Mouse (Mus musculus): Measurements from ENCODE around the gene Chmp3.

Gene Chmp3

DNA sequence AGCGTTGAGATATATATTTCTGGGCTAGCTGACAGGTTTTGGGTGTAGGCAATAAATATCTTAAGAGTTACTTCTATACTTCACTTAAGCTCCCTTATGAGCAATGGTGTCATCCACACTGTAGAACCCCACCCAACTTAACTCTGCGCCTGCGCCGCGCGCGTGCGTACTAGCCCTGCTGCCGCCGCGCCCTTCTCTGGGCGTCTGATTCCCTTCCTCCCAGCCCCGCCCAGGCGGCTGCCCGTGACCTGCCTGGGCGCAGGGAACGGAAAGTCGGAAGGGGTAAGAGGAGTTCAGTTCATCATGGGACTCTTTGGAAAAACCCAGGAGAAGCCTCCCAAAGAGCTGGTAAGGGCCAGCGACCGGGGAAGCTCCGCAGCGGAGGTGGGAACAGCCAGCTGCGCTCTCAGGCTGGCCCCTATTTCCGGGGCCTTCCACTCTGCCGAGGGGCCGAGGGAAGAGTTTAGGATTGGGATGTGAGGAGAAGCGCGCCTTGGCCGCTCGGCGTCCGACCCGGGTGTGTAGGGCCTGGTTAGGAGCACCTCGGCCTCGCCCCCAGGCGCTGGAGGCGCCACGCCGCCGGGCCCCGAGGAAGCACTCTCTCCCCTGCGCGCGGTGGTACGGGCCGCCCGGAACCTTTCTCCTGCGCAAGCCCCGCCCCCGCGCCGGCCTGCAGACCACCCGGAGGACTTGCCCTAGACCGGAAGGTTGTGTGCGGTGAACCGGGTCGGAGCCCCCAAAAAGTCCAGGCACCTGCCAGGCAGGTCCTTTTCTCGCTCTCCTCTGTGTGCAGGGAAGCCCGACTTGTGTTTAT is at the start of gene Chmp3:
TSS of gene Chmp3 (plus strand) at position 112 of the 814 bp plus-strand sequence.
- peak; percentile 97 for DNase-seq

DNA sequence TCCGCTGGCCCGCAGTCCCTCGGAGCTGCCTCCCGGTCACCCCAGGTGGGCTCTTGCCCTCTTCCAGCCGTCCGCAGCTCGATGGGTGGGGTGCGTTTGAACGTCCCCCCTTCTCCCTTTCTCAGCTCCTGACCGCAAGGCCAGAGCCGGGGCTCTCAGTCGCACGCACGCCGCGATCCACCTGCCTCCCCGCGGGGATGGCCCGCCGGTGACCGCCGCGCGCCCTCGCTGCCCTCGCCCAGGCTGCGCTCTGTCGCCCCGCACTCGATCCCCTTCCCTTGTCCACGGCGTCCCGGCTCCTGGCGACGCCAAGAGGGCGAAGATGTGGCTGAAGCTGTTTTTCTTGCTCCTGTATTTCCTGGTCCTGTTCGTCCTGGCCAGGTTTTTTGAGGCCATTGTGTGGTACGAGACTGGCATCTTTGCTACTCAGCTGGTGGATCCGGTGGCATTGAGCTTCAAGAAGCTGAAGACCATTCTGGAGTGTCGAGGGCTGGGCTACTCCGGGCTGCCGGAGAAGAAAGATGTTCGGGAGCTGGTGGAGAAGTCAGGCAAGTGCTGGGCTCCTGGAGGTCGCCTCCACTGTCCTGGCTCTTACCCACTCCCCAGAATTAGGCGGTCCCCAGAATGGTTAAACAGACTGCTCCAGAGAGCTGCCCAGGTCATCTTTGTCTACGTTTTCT is 49.1 kb upstream of the Chmp3 start:
- peak; percentile 55 for DNase-seq

GRCm38 (mm10) chr6:71500575-71500974 is 43.0 kb upstream of the Chmp3 start:
- DNase-seq, result no peak

GRCm38 (mm10) chr6:71503001-71503400 is 40.6 kb upstream of the Chmp3 start:
- no peak for DNase-seq

- DNase-seq, result no peak
Measured at GRCm38 (mm10) chr6:71503670-71504069, 39.9 kb upstream of the Chmp3 start.

GRCm38 (mm10) chr6:71504091-71504490 is 39.5 kb upstream of the Chmp3 start:
- DNase-seq, result peak; percentile 28

DNA sequence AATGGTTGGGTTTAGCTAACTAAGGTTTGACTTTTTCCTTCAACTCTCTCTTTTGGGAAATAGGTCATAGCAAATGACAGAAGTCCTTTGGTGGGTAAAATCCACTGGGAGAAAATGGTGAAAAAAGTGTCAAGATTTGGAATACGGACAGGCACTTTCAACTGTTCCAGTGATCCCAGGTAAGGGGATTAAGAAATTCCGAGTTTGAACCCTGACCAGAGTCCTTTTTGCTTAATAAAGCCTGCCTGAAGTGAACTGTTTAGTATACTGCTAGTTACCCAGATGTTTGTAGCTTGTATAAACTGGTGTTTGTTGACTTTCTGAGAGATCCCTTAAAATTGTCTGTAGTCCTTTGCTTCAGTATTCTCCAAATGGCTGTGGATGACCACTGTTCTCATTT is 37.9 kb upstream of the Chmp3 start:
- DNase-seq, result no peak

DNA sequence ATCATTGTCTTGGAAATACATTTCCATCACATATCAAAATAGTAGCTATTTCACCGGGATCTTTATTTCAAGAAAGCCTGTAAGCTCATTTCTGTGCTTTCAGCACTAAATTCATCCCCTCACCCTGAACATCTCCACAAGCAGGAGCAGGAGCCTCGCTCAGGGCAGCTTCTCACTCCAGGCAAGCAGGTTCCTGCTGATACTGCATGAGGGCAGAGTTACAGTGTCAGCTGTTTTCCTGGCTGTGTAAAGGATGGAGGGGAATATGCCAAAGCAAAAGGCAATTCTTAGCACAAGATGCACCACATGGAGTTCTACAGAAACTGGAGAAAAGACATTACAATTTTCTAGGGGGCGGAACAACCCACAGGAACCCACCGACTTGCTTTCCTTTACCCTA is 24.1 kb upstream of the Chmp3 start:
- DNase-seq, result no peak

- DNase-seq, result no peak
Measured at GRCm38 (mm10) chr6:71525556-71525955, 18.0 kb upstream of the Chmp3 start.

DNA sequence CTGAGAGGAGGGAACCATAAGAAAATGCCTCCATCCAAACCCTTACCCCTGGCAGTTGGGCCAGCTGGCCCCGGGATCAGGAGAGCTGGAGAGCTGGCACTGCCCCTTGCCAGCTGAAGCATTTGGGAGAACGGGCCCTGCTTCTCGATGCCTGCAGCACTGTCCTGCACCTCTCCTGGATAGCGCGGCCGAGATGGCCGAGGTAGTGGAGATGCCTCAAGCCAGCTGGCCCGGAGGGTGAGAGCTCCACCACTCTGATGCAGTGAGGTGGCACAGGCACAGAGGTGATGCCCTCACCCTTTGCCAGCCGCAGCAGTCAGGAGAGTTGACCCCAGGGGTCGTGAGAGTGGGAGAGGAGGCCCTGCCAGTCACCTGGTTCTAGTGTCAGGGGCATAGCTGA is 16.5 kb upstream of the Chmp3 start:
- DNase-seq, result no peak

- DNase-seq, result no peak
Measured at GRCm38 (mm10) chr6:71527826-71528225, 15.8 kb upstream of the Chmp3 start.

DNA sequence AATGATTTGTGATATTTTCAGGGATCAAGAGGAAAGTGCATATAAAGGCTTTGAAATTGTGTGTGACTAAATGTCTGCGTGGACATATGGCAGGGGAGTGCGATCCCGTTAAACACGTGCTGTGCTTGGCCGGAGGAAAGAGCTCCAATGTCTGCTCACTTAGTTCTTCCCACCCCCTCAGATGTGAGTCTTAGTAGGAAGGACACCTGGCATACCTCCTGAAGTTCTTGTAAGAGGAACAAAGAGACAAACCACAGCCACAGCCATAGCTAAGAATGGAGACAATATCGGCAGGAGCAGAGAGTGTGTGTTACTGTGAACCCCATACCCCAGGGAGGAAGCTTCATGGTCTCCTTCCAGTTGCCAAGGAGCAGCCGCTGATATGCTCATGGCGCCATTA is 13.4 kb upstream of the Chmp3 start:
- no peak for DNase-seq

DNA sequence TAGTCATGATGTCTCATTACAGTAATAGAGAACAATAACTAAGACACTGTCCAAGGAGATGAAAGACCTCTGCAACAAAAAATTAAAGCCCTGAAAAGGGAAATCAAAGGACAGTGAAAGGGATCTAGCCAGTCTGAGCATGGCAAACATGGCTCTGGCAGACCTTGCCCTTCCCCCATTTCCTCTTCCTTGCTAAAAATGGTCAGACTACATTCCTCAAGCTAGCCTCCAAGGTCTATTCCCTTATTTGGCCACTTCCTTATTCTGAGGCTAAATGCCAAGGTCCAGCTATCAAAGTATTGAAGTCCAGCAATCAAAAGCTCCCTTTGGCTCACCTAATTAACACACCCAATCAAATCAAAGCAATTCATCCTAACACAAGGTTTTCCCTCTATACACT is 6.3 kb upstream of the Chmp3 start:
- peak; percentile 18 for DNase-seq

DNA sequence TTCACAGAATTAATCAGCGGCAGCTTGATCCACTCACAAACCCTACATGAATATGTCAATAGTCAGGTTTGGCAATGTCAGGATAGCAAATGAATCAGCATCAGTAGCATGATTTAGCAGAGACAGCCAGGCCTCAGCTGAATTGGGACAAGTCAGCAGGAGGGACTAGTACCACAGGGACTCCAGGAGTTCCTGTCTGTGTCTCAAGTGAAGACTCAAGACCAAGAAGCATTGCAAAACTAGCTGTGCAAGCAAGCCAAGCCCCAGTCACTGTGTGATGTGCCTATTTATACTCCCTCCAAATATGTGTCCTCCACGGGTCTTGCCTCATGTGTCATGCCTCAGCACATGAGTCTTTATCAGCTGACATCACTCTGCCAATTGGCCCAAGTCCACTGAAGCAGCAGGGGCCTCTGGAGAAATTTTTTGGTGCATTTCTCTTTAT is 11.9 kb downstream of the Chmp3 start:
- DNase-seq, result peak; percentile 41

DNA sequence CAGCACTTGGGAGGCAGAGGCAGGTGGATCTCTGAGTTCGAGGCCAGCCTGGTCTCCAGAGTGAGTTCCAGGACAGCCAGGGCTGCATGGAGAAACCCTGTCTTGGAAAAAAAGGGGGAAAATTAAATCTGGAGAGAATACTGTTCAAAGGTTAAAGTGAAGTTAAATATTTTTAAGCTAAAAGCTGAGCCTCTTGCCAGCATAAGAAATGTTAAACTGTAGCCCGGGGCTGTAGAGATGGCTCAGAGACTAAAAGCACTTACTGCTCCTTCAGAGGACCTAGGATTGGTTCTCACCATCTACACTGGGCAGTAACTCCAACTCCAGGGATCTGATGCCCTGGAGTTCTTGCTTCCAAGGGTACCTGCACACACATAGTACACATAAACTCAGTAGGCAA is 13.2 kb downstream of the Chmp3 start:
- DNase-seq, result no peak

DNA sequence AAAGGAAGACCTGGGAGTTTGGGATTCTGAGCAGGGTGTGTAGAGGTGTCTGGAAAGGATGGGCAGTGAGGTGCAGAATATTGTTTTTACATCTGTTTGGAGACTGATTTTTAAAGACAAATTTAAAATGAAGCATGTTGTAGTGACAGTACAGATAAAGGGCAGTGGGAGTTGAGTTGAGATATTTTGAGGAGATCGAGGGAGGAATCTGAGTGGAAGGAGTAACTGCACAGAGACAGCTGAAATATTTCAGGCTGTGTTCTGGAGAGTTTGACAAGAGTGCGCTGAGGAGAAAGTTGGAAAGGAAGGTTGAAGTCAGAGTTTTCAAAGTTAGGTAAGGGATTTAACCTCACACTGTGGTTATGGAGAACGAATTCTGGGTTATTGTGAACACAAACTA is 25.0 kb downstream of the Chmp3 start:
- DNase-seq, result no peak

- no peak for DNase-seq
Measured at GRCm38 (mm10) chr6:71569025-71569424, 25.4 kb downstream of the Chmp3 start.

GRCm38 (mm10) chr6:71575359-71575758 is 31.8 kb downstream of the Chmp3 start:
- DNase-seq, result no peak

DNA sequence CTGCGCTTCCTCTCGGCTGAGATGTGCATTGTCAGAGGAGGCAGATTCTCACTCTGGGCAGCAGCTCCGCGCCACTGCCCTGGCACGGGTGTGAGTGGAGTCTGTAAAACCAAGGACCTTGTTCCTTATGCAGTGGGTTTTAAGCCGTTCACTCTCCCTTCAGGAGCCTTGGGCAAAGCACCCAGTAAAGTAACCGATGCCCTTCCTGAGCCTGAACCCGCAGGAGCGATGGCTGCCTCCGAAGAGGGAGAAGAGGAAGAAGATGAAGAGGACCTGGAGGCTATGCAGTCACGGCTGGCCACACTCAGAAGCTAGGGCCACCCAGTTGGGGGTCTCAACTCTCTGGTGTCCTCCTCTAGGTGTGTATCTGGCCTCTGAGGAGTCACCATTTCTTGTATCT is 35.9 kb downstream of the Chmp3 start:
- DNase-seq, result no peak

- DNase-seq, result no peak
Measured at GRCm38 (mm10) chr6:71583198-71583597, 39.6 kb downstream of the Chmp3 start.

- DNase-seq, result no peak
Measured at GRCm38 (mm10) chr6:71589401-71589800, 45.8 kb downstream of the Chmp3 start.

GRCm38 (mm10) chr6:71590154-71590553 is 46.6 kb downstream of the Chmp3 start:
- DNase-seq, result no peak

GRCm38 (mm10) chr6:71607756-71608155 is 64.2 kb downstream of the Chmp3 start:
- no peak for DNase-seq

- DNase-seq, result no peak
Measured at GRCm38 (mm10) chr6:71608994-71609393, 65.4 kb downstream of the Chmp3 start.

All from lung, postnatal 10 days (tissue).